Mouse (Mus musculus) forebrain, embryonic 16.5 days (tissue): Measurements from ENCODE around the gene Actrt2. TPM values are rescaled to one million over a fixed set of nuclear protein-coding genes. Genes with fewer than 3 reads are reported as not detected.

Experiments used
- ATAC-seq: fragments of 200-750 bp; cut with Nextera tagmentation; 2 replicates; pipeline ENCODE4 v1.8.0; 2017; ENCODE audit warnings: mild to moderate bottlenecking, moderate library complexity
- H3K27ac ChIP-seq: fragments of 300-500 bp; sonication (generic); 2 replicates; pipeline ENCODE4 v1.5.1; 2014; ENCODE audit warnings: low read length, control low read depth
- H3K27me3 ChIP-seq: fragments of 300-500 bp; sonication (generic); replicated peaks from 2 replicates; pipeline ENCODE4 v1.6.1; 2014; ENCODE audit warnings: low read length; ENCODE audit not compliant: control insufficient read depth, insufficient read depth
- H3K36me3 ChIP-seq: fragments of 300-500 bp; sonication (generic); 2 replicates; pipeline ENCODE4 v1.6.1; 2014; ENCODE audit not compliant: control insufficient read depth, insufficient read depth
- H3K4me1 ChIP-seq: fragments of 300-500 bp; sonication (generic); replicated peaks from 2 replicates; pipeline ENCODE4 v1.6.1; 2014; ENCODE audit warnings: low read length; ENCODE audit not compliant: control insufficient read depth, insufficient read depth
- H3K4me2 ChIP-seq: fragments of 300-500 bp; sonication (generic); 2 replicates; pipeline ENCODE4 v1.6.1; 2014; ENCODE audit warnings: mild to moderate bottlenecking, low read length, control low read depth
- H3K4me3 ChIP-seq: fragments of 300-500 bp; sonication (generic); replicated peaks from 2 replicates; pipeline ENCODE4 v1.5.1; 2014; ENCODE audit warnings: mild to moderate bottlenecking, low read length, control low read depth
- H3K9ac ChIP-seq: fragments of 300-500 bp; sonication (generic); replicated peaks from 2 replicates; pipeline ENCODE4 v1.6.1; 2014; ENCODE audit warnings: low read depth, low read length, control low read depth
- H3K9me3 ChIP-seq: fragments of 300-500 bp; sonication (generic); 2 replicates; pipeline ENCODE4 v1.6.1; 2016; ENCODE audit warnings: low read length; ENCODE audit not compliant: control insufficient read depth
- whole genome bisulfite sequencing: fragments of 180-500 bp; shearing (Covaris S2); extraction: QIAGEN DNeasy Blood & Tissue Kit; methylation state at CpG from one replicate; pipeline ENCODE4 v1.1.7; 2014; 5-methylcytosine and 5-hydroxymethylcytosine counted together
- polyA plus RNA-seq: library from polyadenylated mRNA; unstranded; fragments of >200 nt; fragmentation: Nextera tagmentation; extraction: Ambion mirVana; gene quantifications from 2 replicates; pipeline ENCODE4 v1.2.1, GENCODE M21; 2015

Actrt2 gene
- not detected in 2 replicates for polyA plus RNA-seq

DNA sequence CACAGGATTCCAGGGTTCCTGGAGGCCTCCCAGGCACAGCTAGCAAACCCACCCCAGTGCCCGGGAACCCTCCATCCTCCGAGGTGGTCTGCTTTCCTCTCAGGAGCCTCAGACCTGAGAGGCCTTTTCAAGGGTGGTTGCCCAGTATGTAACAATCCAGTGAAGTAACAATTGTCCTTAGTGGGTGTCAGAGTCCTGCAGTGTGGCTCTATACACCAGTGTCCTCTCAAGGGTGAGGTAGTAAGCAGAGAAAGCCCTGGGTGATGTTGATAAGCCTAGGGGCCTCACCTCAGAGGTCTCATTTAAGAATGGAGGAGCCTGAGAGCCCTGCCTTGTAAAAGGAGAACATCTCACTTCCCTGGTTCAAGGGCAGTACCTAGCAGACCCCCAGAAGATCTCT is at the start of gene Actrt2:
Gene Actrt2 (minus strand): TSS at position 101 of the 400 bp plus-strand sequence.
- 82% methylated on average over 2 of the region's 2 CpGs for WGBS
- Histone ChIP-seq H3K4me3 (no peak within 1 kb of the TSS), H3K27me3 (no peaks in the 10 kb centered on the region)

DNA sequence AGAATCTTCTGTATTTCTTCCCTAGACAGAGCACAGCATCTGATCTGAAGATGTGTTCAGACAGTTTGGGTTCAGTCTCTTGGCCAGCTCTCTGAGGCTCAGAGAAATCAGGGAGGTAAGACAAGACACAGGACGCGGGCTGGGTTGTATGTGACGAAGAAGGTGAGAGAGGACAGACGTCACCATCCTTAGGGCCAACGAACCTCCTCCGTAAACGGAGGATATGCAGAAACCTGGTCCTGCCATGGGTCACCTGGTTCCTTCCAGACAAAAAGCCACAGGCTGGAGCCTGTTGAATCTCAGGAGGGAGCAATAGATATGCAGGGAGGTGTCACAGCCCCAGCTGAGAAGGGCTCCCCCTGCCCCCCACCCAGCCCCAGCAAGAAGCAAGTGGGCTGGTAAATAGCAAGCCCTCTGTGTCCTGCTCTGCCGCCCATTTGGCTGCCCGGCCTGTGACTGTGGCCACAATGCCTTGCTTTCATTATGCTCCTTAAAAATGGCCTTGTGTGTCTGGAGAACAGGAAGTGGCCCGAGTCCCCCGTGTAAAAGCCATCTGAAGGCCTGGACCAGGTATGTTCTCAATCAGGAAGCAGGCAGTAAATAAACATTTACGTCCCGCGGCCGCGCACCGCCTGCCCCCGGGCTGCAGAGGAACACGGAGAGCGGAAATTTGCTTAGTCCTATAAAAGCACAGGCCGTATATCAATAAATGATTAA is 41.9 kb upstream of the Actrt2 start:
- 86% methylated on average over 21 of the region's 21 CpGs for WGBS
- Histone ChIP-seq H3K36me3 (no peaks in the 10 kb centered on the region), H3K27me3 (no peaks in the 10 kb centered on the region), H3K9ac (no peak overlapping the region), H3K4me2 (no peak overlapping the region), H3K9me3 (no peaks in the 10 kb centered on the region), H3K4me3 (no peak overlapping the region), H3K4me1 (no peaks in the 10 kb centered on the region), H3K27ac (no peak overlapping the region)
- ATAC-seq: no peak

More for the DNA sequence above, at the start of gene Actrt2:
- no peak within 1 kb of the TSS for H3K9ac ChIP-seq
- no peaks in the 10 kb centered on the region for H3K4me1 ChIP-seq
- no peak within 1 kb of the TSS for H3K27ac ChIP-seq
- no peak within 1 kb of the TSS for H3K4me2 ChIP-seq
- no peak for ATAC-seq
- no peaks in the 10 kb centered on the region for H3K36me3 ChIP-seq
- H3K9me3 ChIP-seq: no peaks in the 10 kb centered on the region

- Histone ChIP-seq H3K4me1 (no peaks in the 10 kb centered on the region), H3K27ac (no peak overlapping the region), H3K36me3 (no peaks in the 10 kb centered on the region), H3K27me3 (no peaks in the 10 kb centered on the region), H3K4me3 (no peak overlapping the region), H3K9me3 (no peaks in the 10 kb centered on the region), H3K9ac (no peak overlapping the region), H3K4me2 (no peak overlapping the region)
- no peak for ATAC-seq
- WGBS: 78% methylated on average over 2 of the region's 2 CpGs
Measured at GRCm38 (mm10) chr4:154708811-154709210, 41.1 kb upstream of the Actrt2 start.

DNA sequence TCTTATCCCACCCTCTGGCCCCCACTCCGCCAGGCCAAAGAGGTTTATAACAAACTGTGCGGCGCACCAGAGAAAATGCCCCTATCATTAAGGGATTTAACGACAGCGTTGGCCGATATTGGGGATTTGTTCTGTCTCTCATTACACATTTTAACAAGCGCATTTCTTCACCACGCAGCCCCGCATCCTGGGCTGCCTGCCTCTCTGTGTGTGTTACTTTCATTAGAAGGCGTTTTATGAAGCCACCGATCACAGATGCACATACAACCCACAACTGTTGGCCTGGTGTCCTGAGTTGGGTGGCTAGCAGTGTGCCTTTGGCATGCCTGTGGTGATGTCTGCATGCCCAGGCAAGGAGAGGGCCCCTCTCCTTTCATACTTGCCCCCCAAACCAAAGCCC is 40.6 kb upstream of the Actrt2 start:
- Histone ChIP-seq H3K4me2 (no peak overlapping the region), H3K9ac (no peak overlapping the region), H3K4me1 (no peaks in the 10 kb centered on the region), H3K27ac (no peak overlapping the region), H3K9me3 (no peaks in the 10 kb centered on the region), H3K4me3 (no peak overlapping the region), H3K27me3 (no peaks in the 10 kb centered on the region), H3K36me3 (no peaks in the 10 kb centered on the region)
- no peak for ATAC-seq
- WGBS: 27% methylated on average over 11 of the region's 11 CpGs

DNA sequence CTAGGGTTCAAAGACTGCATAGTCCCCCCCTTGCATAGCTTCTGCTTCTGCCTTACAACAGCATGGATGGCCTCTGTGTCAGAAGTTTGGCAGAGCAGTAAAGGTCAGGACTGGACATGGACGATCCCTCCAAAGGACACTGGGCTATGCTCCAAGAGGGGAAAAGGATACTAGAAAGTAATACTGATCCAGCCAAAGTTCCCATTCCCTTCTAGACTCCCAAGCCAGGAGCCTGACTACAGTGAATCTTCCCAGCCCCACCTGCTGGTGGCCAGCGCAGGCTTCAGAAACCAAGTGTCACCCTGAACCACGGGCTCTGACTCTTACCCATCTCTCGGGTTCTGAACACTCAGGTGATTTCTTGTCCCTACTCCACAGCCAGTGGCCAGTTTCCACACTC is 39.9 kb upstream of the Actrt2 start:
- no peak overlapping the region for H3K4me3 ChIP-seq
- ATAC-seq: no peak
- H3K27ac ChIP-seq: no peak overlapping the region
- no peak overlapping the region for H3K4me2 ChIP-seq
- no peaks in the 10 kb centered on the region for H3K4me1 ChIP-seq
- H3K9ac ChIP-seq: no peak overlapping the region
- no peaks in the 10 kb centered on the region for H3K9me3 ChIP-seq
- H3K27me3 ChIP-seq: no peaks in the 10 kb centered on the region
- H3K36me3 ChIP-seq: no peaks in the 10 kb centered on the region
- 89% methylated on average over 4 of the region's 4 CpGs for WGBS

DNA sequence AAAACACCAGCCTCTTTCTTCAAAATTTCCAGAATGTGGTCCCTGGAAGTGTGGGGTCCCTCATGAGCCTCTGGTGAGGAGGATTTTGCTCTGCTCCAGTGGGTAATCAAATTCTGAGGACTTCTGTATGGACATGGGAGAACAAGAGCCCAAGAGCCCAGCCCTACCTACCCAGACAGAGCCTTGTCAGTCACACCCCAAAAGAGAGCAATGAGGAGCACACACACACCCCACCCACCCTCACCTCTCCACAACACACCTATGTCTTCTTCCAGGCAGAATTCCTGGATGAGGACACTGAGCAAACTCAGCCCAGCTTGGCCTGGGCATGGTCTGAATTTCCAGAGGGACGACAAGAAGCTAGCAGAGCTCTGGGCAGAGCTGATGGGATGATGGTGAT is 38.8 kb upstream of the Actrt2 start:
- Histone ChIP-seq H3K4me3 (no peak overlapping the region), H3K4me1 (no peaks in the 10 kb centered on the region), H3K36me3 (no peaks in the 10 kb centered on the region), H3K27me3 (no peaks in the 10 kb centered on the region), H3K4me2 (no peak overlapping the region), H3K27ac (no peak overlapping the region), H3K9me3 (no peaks in the 10 kb centered on the region), H3K9ac (no peak overlapping the region)
- no peak for ATAC-seq
- whole genome bisulfite sequencing: 78% methylated on average over 1 of the region's 1 CpGs

DNA sequence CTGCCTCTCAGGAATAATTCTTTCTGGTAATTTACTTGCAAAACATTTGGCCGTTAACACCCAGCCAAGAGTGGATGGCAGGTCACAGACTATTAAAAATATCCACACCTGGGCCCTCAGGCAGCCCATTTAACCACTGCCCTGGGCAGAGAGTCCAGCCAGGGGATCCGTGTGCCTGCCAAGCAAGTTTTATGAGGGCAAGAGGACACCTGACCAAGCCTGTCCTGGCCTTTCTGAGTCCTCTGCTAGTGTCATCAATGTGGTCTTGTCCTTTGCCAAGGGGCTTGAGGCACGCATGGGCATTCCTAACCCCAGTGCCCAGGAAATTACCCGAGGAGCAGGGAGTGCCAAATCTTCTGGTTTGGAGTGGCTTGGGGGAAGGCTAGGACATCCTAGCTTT is 38.0 kb upstream of the Actrt2 start:
- H3K36me3 ChIP-seq: no peaks in the 10 kb centered on the region
- no peaks in the 10 kb centered on the region for H3K9me3 ChIP-seq
- H3K27me3 ChIP-seq: no peaks in the 10 kb centered on the region
- ATAC-seq: no peak
- H3K4me1 ChIP-seq: no peaks in the 10 kb centered on the region
- H3K9ac ChIP-seq: no peak overlapping the region
- no peak overlapping the region for H3K27ac ChIP-seq
- H3K4me3 ChIP-seq: no peak overlapping the region
- H3K4me2 ChIP-seq: no peak overlapping the region
- WGBS: 80% methylated on average over 4 of the region's 4 CpGs

GRCm38 (mm10) chr4:154705056-154705455 is 37.4 kb upstream of the Actrt2 start:
- 86% methylated on average over 6 of the region's 6 CpGs for WGBS

DNA sequence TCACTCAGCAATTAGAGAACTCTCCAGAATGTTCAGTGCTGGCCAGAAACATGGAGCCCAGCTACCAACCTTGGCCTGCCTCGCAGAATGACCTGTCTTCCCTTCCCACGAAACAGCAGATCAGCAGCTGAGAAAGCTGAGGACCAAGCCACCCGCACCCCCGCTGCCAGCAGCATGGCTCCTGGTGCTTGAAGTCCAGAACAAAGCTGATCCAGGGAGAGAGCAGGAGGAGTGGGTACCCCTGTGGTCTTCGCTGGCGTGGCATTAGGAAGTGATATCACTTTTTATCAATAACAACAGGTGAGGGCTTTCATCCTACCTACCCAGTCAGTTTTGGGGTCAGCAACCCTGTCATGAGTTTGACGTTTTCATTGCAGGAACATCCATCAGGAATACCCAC is 36.9 kb upstream of the Actrt2 start:
- Histone ChIP-seq H3K9ac (no peak overlapping the region), H3K4me2 (no peak overlapping the region), H3K36me3 (no peaks in the 10 kb centered on the region), H3K9me3 (no peaks in the 10 kb centered on the region), H3K4me3 (no peak overlapping the region), H3K27me3 (no peaks in the 10 kb centered on the region), H3K4me1 (no peaks in the 10 kb centered on the region), H3K27ac (no peak overlapping the region)
- ATAC-seq: no peak
- WGBS: 92% methylated on average over 7 of the region's 7 CpGs

More at GRCm38 (mm10) chr4:154705056-154705455, 37.4 kb upstream of the Actrt2 start:
- no peak overlapping the region for H3K9ac ChIP-seq
- ATAC-seq: no peak
- H3K27ac ChIP-seq: no peak overlapping the region
- H3K4me3 ChIP-seq: no peak overlapping the region
- no peaks in the 10 kb centered on the region for H3K27me3 ChIP-seq
- H3K9me3 ChIP-seq: no peaks in the 10 kb centered on the region
- no peaks in the 10 kb centered on the region for H3K36me3 ChIP-seq
- H3K4me1 ChIP-seq: no peaks in the 10 kb centered on the region
- no peak overlapping the region for H3K4me2 ChIP-seq
